Mouse (Mus musculus): ENCODE results near the gene Cyp1a1.

GRCm38 (mm10) chr9:57644944-57645893, 42.5 kb upstream of the Cyp1a1 start:
- peak; percentile 94 for TF ChIP-seq CTCF (IDR thresholded peaks at IDR 0.05; ENCODE audit: control insufficient read depth, insufficient read depth, insufficient replicate concordance, low read depth, low read length)
- TF ChIP-seq POLR2A (IDR thresholded peaks at IDR 0.05; ENCODE audit: control insufficient read depth, low read depth, low read length): peak; percentile 61

All from testis, adult 2 months (tissue).